Mouse (Mus musculus) olfactory bulb, adult 2 months (tissue): ENCODE data around the gene Olfr1424. TPM values are rescaled to one million over a fixed set of nuclear protein-coding genes. Genes with fewer than 3 reads are reported as not detected.
"Not testable (repeated sequence)": the region's sequence is repeated elsewhere in the genome, so short reads cannot be mapped to it uniquely, and the experiment has no call there.

Experiments
- H3K27ac ChIP-seq: fragments of 200-500 bp; 2 replicates; pipeline ENCODE4 v1.5.1; 2012; ENCODE audit warnings: low read depth, low read length; ENCODE audit not compliant: insufficient read depth
- H3K4me1 ChIP-seq: fragments of 200-500 bp; 2 replicates; pipeline ENCODE4 v1.6.1; 2012; ENCODE audit warnings: low read length; ENCODE audit not compliant: control insufficient read depth, insufficient read depth
- H3K4me3 ChIP-seq: fragments of 200-500 bp; 2 replicates; pipeline ENCODE4 v1.5.1; 2012; ENCODE audit warnings: mild to moderate bottlenecking, low read depth, low read length, moderate library complexity; ENCODE audit not compliant: insufficient read depth
- CTCF ChIP-seq: fragments of 200-500 bp; IDR thresholded peaks from 2 replicates; pipeline ENCODE4 v1.5.1; 2012; ENCODE audit warnings: low read depth, mild to moderate bottlenecking, low read length, moderate library complexity; ENCODE audit not compliant: insufficient read depth
- POLR2A ChIP-seq: fragments of 200-500 bp; IDR thresholded peaks from 2 replicates; pipeline ENCODE4 v1.6.1; 2012; ENCODE audit warnings: mild to moderate bottlenecking, low read depth, low read length, moderate library complexity; ENCODE audit not compliant: insufficient read depth
- WGBS: fragments of 180-500 bp; shearing (Covaris S2); methylation state at CpG from one replicate; pipeline ENCODE4 v1.1.7; 2018; 5-methylcytosine and 5-hydroxymethylcytosine counted together
- polyA plus RNA-seq: library from polyadenylated mRNA; stranded (reverse); fragments of >200 nt; gene quantifications from 2 replicates; pipeline ENCODE4 v1.2.4, GENCODE M21; 2012; ENCODE audit warnings: low replicate concordance; ENCODE audit not compliant: missing spikeins, insufficient read depth, insufficient read length

The Olfr1424 gene
- not detected in 2 replicates for polyA plus RNA-seq

GRCm38 (mm10) chr19:12062582-12062981 is at the start of gene Olfr1424:
TSS of gene Olfr1424 (minus strand) at chr19:12062682.
- not testable (repeated sequence) for H3K4me3 ChIP-seq, H3K4me1 ChIP-seq, H3K27ac ChIP-seq
- WGBS = 82% methylated on average over 1 of the region's 1 CpGs

DNA sequence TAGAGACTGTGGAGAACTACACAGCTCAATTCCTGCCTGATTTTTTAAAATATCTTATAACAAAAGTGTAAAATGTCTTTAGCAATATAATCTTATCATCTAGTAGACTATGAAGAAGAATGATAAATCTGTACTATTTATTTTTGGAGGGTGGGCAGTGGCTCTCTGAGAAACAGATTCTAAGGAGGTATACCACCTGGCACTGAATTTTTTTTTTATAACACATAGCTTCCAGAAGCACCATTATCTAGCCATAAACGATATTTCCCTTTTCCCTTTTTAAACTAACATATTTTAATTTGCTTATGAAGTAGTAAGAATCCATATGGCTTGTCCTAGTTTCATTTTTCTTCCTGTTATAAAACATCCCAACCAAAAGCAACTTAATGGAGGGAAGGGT is 42.1 kb upstream of the Olfr1424 start:
- H3K27ac ChIP-seq = no peak overlapping the region
- 59% methylated on average over 1 of the region's 1 CpGs for WGBS
- no peak overlapping the region for H3K4me3 ChIP-seq
- TF ChIP-seq CTCF (no peak), POLR2A (no peak)
- H3K4me1 ChIP-seq = no peaks in the 10 kb centered on the region

DNA sequence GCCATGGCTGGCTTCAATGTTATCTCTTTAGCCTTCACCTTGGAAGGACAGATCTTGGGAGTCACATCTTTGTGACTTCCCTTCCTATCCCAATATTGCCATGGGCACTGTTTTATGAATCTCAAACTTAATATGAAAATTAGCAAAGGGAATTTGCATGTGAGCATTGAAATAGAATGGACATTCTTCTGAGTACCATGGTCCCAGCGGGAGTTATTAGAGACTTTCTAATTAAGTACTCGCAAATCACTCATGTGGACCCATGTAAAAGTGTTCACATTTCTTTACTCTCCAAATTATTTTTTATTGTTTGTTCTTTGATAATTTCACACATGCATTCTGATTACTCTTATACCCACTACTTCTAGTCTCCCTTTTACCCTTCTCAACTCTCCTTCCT is 40.8 kb upstream of the Olfr1424 start, which contains the start of gene Olfr1427:
Gene Olfr1427, minus strand, starts transcription at position 101 of the 400 bp plus-strand sequence.
- H3K4me3 ChIP-seq = no peak within 1 kb of the TSS
- no peak for TF ChIP-seq POLR2A
- TF ChIP-seq CTCF = no peak
- 97% methylated on average over 2 of the region's 2 CpGs for WGBS
- H3K4me1 ChIP-seq = no peaks in the 10 kb centered on the region
- H3K27ac ChIP-seq = no peak within 1 kb of the TSS

DNA sequence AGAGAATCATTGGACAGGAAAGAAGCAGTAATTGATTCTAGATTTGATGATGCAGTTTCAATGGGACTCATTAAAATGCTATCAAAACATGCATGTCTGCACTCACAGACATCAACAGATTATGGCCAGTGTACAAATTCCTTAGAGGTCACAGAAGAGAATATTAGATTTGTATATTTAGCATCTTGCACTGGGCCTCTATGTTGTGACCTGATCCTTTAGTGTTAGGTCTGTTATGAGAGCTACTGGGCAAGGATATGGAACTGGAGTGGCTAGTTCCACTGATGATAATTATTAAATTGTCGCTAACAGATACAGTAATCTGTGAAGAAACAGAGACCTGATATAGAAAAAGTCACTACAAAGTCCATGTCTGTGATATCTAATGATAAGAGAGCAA is 29.4 kb upstream of the Olfr1424 start, which contains the start of gene Olfr1426:
Gene Olfr1426, minus strand, starts transcription at position 101 of the 400 bp plus-strand sequence.
- Histone ChIP-seq H3K4me1 (no peaks in the 10 kb centered on the region), H3K27ac (no peak within 1 kb of the TSS), H3K4me3 (no peak within 1 kb of the TSS)
- 92% methylated on average over 1 of the region's 1 CpGs for WGBS
- TF ChIP-seq CTCF (no peak), POLR2A (no peak)

GRCm38 (mm10) chr19:12077631-12078030 is 15.1 kb upstream of the Olfr1424 start, which contains the start of gene Olfr1425:
TSS of gene Olfr1425 (minus strand) at chr19:12077731.
- H3K27ac ChIP-seq, H3K4me1 ChIP-seq, H3K4me3 ChIP-seq: not testable (repeated sequence)
- WGBS = 74% methylated on average over 4 of the region's 4 CpGs

DNA sequence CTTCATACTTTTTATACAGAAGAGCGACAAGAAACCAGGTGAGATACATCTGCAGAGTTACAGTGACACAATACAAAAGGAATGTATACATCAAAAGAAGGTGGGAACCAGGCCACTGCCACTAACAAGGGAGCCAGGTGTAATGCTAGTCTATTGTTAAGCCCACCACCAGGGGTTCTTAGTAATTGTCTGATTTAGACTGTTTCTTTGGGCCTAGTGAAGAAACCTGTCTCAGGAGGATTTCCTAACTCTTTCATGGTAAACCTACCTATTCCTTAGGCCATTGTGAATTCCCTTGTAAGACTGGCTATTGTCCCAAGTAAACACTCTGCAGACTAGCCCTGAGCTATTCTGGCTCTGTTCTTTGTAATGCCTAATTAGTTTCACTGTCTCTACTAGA is 7.1 kb upstream of the Olfr1424 start:
- H3K27ac ChIP-seq, H3K4me1 ChIP-seq, H3K4me3 ChIP-seq: not testable (repeated sequence)
- WGBS = 83% methylated on average over 1 of the region's 1 CpGs

DNA sequence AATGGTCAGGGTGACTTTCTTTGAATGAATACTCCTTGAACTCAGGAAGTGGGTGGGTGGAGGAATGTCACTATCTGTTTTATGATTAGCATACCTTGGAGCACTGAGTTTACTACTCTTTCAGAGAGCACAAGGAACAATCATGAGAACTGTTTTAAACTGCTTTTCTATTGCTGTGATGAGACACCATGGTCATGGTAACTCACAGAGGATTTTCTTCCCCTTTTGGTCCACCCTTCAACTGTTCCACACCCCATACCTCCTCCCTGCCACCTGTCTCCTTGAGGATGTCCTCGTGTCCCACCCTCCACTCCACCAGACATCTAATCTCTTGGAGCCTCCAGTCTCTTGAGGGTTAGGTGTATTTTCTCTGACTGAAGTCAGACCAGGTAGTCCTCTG is 5.3 kb upstream of the Olfr1424 start:
- not testable (repeated sequence) for H3K4me1 ChIP-seq, H3K4me3 ChIP-seq, H3K27ac ChIP-seq
- whole genome bisulfite sequencing = 67% methylated on average over 1 of the region's 1 CpGs

DNA sequence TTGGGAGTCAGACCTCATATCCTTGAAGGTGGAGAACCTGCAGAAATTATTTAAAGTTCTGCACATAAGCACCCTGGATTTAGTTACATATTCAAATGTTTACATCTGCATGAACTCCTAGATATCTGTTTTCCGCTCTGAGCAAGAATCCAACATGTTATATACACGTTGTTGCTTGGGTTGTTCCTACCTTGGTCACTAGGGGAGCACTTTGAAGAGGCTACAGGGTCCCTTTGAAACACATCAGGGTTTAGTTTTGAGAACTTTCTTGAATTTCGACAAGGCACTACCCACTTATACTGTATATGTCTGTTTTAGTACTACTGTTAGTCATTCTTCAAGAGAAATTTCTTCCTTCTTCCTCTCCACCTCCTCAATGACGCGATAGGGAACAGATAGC is 19.3 kb downstream of the Olfr1424 start:
- Histone ChIP-seq H3K4me1 (no peaks in the 10 kb centered on the region), H3K4me3 (no peak overlapping the region), H3K27ac (no peak overlapping the region)
- TF ChIP-seq CTCF (no peak), POLR2A (no peak)
- 93% methylated on average over 5 of the region's 5 CpGs for WGBS

GRCm38 (mm10) chr19:12041217-12041616 is 21.3 kb downstream of the Olfr1424 start, which contains the start of gene Olfr1423:
TSS of gene Olfr1423 (minus strand) at chr19:12041317.
- Histone ChIP-seq H3K27ac (no peak within 1 kb of the TSS), H3K4me3 (no peak within 1 kb of the TSS), H3K4me1 (no peaks in the 10 kb centered on the region)
- WGBS = 63% methylated on average over 2 of the region's 2 CpGs
- TF ChIP-seq CTCF = no peak
- no peak for TF ChIP-seq POLR2A

GRCm38 (mm10) chr19:12037727-12038126 is 24.8 kb downstream of the Olfr1424 start:
- H3K27ac ChIP-seq = no peak overlapping the region
- TF ChIP-seq POLR2A (no peak), CTCF (no peak)
- H3K4me1 ChIP-seq = no peaks in the 10 kb centered on the region
- H3K4me3 ChIP-seq = no peak overlapping the region

DNA sequence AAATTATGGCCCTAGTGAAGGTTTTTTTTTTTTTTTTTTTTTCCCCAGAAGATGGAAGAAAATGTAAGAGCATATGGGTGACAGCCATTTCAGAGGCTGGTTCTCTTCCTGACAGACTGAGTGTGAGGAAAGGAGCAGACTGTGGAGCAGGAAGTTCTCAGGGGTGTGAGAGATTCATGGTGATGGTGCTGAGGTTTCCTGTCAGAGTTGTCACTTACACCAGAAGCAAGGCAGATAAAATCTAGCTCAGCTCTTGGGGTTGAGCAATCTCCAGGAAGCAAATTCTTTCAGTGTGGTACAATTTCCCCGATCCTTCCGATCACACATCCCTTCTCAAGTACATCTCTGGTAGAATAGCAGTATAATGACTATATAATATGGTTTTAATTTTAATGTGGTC is 35.9 kb downstream of the Olfr1424 start:
- Histone ChIP-seq H3K27ac (no peak overlapping the region), H3K4me3 (no peak overlapping the region), H3K4me1 (no peaks in the 10 kb centered on the region)
- WGBS = 82% methylated on average over 2 of the region's 2 CpGs
- TF ChIP-seq POLR2A (no peak), CTCF (no peak)
